Mouse (Mus musculus) midbrain, postnatal 0 days (tissue): ENCODE data around the gene Plscr1. TPM values are rescaled to one million over a fixed set of nuclear protein-coding genes. Genes with fewer than 3 reads are reported as not detected.

Experiments
- ATAC-seq: fragments of 200-750 bp; cut with Nextera tagmentation; 2 replicates; pipeline ENCODE4 v1.8.0; 2017; ENCODE audit warnings: moderate number of reproducible peaks, mild to moderate bottlenecking, moderate TSS enrichment, moderate library complexity; ENCODE audit not compliant: low FRiP score
- DNase-seq: peaks from one replicate; pipeline ENCODE4 v3.0.0-alpha.2; 2015; ENCODE audit warnings: low spot score
- H3K27ac ChIP-seq: fragments of 300-500 bp; sonication (generic); 2 replicates; pipeline ENCODE4 v1.5.1; 2014; ENCODE audit warnings: low read depth, mild to moderate bottlenecking, low read length, mixed read lengths
- H3K27me3 ChIP-seq: fragments of 300-500 bp; sonication (generic); 2 replicates; pipeline ENCODE4 v1.6.1; 2014; ENCODE audit warnings: low read length, control low read depth, mixed read lengths; ENCODE audit not compliant: insufficient read depth
- H3K36me3 ChIP-seq: fragments of 300-500 bp; sonication (generic); 2 replicates; pipeline ENCODE4 v1.6.1; 2014; ENCODE audit warnings: low read length, control low read depth, mixed read lengths; ENCODE audit not compliant: insufficient read depth
- H3K4me1 ChIP-seq: fragments of 300-500 bp; sonication (generic); 2 replicates; pipeline ENCODE4 v1.6.1; 2014; ENCODE audit warnings: mild to moderate bottlenecking, control low read depth, antibody characterized with exemption, low read length, mixed read lengths; ENCODE audit not compliant: insufficient read depth
- H3K4me2 ChIP-seq: fragments of 300-500 bp; sonication (generic); 2 replicates; pipeline ENCODE4 v1.6.1; 2014; ENCODE audit warnings: low read depth, mild to moderate bottlenecking, low read length, mixed read lengths; ENCODE audit not compliant: poor library complexity, severe bottlenecking
- H3K4me3 ChIP-seq: fragments of 300-500 bp; sonication (generic); 2 replicates; pipeline ENCODE4 v1.5.1; 2014; ENCODE audit warnings: low read depth, mild to moderate bottlenecking, low read length, moderate library complexity
- H3K9ac ChIP-seq: fragments of 300-500 bp; sonication (generic); replicated peaks from 2 replicates; pipeline ENCODE4 v1.6.1; 2014; ENCODE audit warnings: mild to moderate bottlenecking, low read length, moderate library complexity, mixed read lengths; ENCODE audit not compliant: poor library complexity, severe bottlenecking
- H3K9me3 ChIP-seq: fragments of 300-500 bp; sonication (generic); 2 replicates; pipeline ENCODE4 v1.6.1; 2016; ENCODE audit warnings: low read length, control low read depth
- CTCF ChIP-seq: IDR thresholded peaks from 2 replicates; pipeline ENCODE4 v1.5.1; 2016; ENCODE audit warnings: antibody characterized with exemption, mild to moderate bottlenecking
- whole genome bisulfite sequencing: fragments of 180-500 bp; shearing (Covaris S2); extraction: QIAGEN DNeasy Blood & Tissue Kit; methylation state at CpG from one replicate; pipeline ENCODE4 v1.1.7; 2014; 5-methylcytosine and 5-hydroxymethylcytosine counted together
- polyA plus RNA-seq: library from polyadenylated mRNA; unstranded; fragments of >200 nt; fragmentation: Nextera tagmentation; extraction: Ambion mirVana; gene quantifications from 2 replicates; pipeline ENCODE4 v1.2.1, GENCODE M21; 2015
- total RNA-seq: library from RNA; depleted of rRNA; stranded (reverse); fragments of >200 nt; gene quantifications from 2 replicates; pipeline ENCODE4 v1.2.3, GENCODE M21; 2014

Plscr1 gene
- total and polyA plus RNA-seq, 2 experiments from 2014 or later = 6.6 to 6.7 TPM

GRCm38 (mm10) chr9:92226127-92226655, 23.4 kb upstream of the Plscr1 start:
- H3K27ac ChIP-seq = no peak overlapping the region
- WGBS = 88% methylated on average over 3 of the region's 3 CpGs
- TF ChIP-seq CTCF = no peak
- H3K9ac ChIP-seq = no peak overlapping the region
- no peak overlapping the region for H3K4me3 ChIP-seq
- no peaks in the 10 kb centered on the region for H3K9me3 ChIP-seq
- DNase-seq (no peak), ATAC-seq (no peak)
- no peaks in the 10 kb centered on the region for H3K36me3 ChIP-seq
- no peaks in the 10 kb centered on the region for H3K4me1 ChIP-seq
- H3K4me2 ChIP-seq = no peak overlapping the region
- no peaks in the 10 kb centered on the region for H3K27me3 ChIP-seq

GRCm38 (mm10) chr9:92226795-92227194, 22.8 kb upstream of the Plscr1 start:
- no peak for ATAC-seq

GRCm38 (mm10) chr9:92228867-92229832, 20.4 kb upstream of the Plscr1 start:
- DNase-seq (no peak), ATAC-seq (no peak)
- no peak for TF ChIP-seq CTCF
- no peak overlapping the region for H3K4me2 ChIP-seq
- no peaks in the 10 kb centered on the region for H3K4me1 ChIP-seq
- 93% methylated on average over 16 of the region's 16 CpGs for WGBS
- no peaks in the 10 kb centered on the region for H3K9me3 ChIP-seq
- H3K36me3 ChIP-seq = no peaks in the 10 kb centered on the region
- no peaks in the 10 kb centered on the region for H3K27me3 ChIP-seq
- no peak overlapping the region for H3K27ac ChIP-seq
- no peak overlapping the region for H3K4me3 ChIP-seq
- no peak overlapping the region for H3K9ac ChIP-seq

More at GRCm38 (mm10) chr9:92226795-92227194, 22.8 kb upstream of the Plscr1 start:
- H3K9me3 ChIP-seq = no peaks in the 10 kb centered on the region
- no peak overlapping the region for H3K27ac ChIP-seq
- H3K4me1 ChIP-seq = no peaks in the 10 kb centered on the region
- TF ChIP-seq CTCF = no peak
- no peak overlapping the region for H3K4me3 ChIP-seq
- H3K36me3 ChIP-seq = no peaks in the 10 kb centered on the region
- no peak for DNase-seq
- no peak overlapping the region for H3K4me2 ChIP-seq
- no peaks in the 10 kb centered on the region for H3K27me3 ChIP-seq
- H3K9ac ChIP-seq = no peak overlapping the region
- 84% methylated on average over 3 of the region's 3 CpGs for WGBS

GRCm38 (mm10) chr9:92229833-92230205, 19.7 kb upstream of the Plscr1 start:
- ATAC-seq = no peak
- no peak for DNase-seq
- 84% methylated on average over 2 of the region's 2 CpGs for WGBS
- no peak overlapping the region for H3K4me3 ChIP-seq
- no peaks in the 10 kb centered on the region for H3K4me1 ChIP-seq
- H3K36me3 ChIP-seq = no peaks in the 10 kb centered on the region
- no peak overlapping the region for H3K9ac ChIP-seq
- H3K9me3 ChIP-seq = no peaks in the 10 kb centered on the region
- no peaks in the 10 kb centered on the region for H3K27me3 ChIP-seq
- H3K4me2 ChIP-seq = no peak overlapping the region
- no peak for TF ChIP-seq CTCF
- no peak overlapping the region for H3K27ac ChIP-seq

- no peak for ATAC-seq
- H3K27ac ChIP-seq = no peak overlapping the region
- no peaks in the 10 kb centered on the region for H3K4me1 ChIP-seq
- no peaks in the 10 kb centered on the region for H3K36me3 ChIP-seq
- H3K9ac ChIP-seq = no peak overlapping the region
- no peaks in the 10 kb centered on the region for H3K9me3 ChIP-seq
- 90% methylated on average over 11 of the region's 11 CpGs for WGBS
- no peaks in the 10 kb centered on the region for H3K27me3 ChIP-seq
- no peak for TF ChIP-seq CTCF
- no peak overlapping the region for H3K4me3 ChIP-seq
- no peak overlapping the region for H3K4me2 ChIP-seq
- no peak for DNase-seq
These were observed 14.6 kb upstream of the Plscr1 start for GRCm38 (mm10) chr9:92234901-92235458.
